Mouse (Mus musculus): ENCODE results near the gene Mrps34. TPM values are rescaled to one million over a fixed set of nuclear protein-coding genes. Genes with fewer than 3 reads are reported as not detected.

Mrps34 gene
- polyA plus RNA-seq, 2 experiments = 82.1 to 101 TPM

- H3K4me2 ChIP-seq (replicated peaks; ENCODE audit: low read depth, low read length, severe bottlenecking) = no peak overlapping the region
- no peak overlapping the region for H3K9ac ChIP-seq (ENCODE audit: low read depth, low read length, severe bottlenecking)
- WGBS = 47% methylated on average over 4 of the region's 4 CpGs
- no peak for TF ChIP-seq POLR2A (IDR thresholded peaks at IDR 0.05; ENCODE audit: borderline replicate concordance, extremely low read depth, insufficient read depth, insufficient read length)
- H3K4me1 ChIP-seq (ENCODE audit: control insufficient read depth, insufficient read depth, low read length) = no peaks in the 10 kb centered on the region
- no peak overlapping the region for H3K4me3 ChIP-seq (replicated peaks; ENCODE audit: low read length)
- ATAC-seq (ENCODE audit: low FRiP score, low read depth) (no peak), DNase-seq (ENCODE audit: low spot score) (no peak)
- no peaks in the 10 kb centered on the region for H3K27me3 ChIP-seq (ENCODE audit: control insufficient read depth, insufficient read depth, low read length)
- no peaks in the 10 kb centered on the region for H3K36me3 ChIP-seq (ENCODE audit: control insufficient read depth, insufficient read depth, low read length)
- no peak overlapping the region for H3K27ac ChIP-seq (replicated peaks; ENCODE audit: low read depth, low read length)
- H3K9me3 ChIP-seq (ENCODE audit: control insufficient read depth, low read length) = no peaks in the 10 kb centered on the region
Observed at GRCm38 (mm10) chr17:24873695-24874404, 21.1 kb upstream of the Mrps34 start.

- Histone ChIP-seq H3K4me1 (ENCODE audit: control insufficient read depth, insufficient read depth, low read length) (no peaks in the 10 kb centered on the region), H3K27me3 (ENCODE audit: control insufficient read depth, insufficient read depth, low read length) (no peaks in the 10 kb centered on the region), H3K27ac (replicated peaks; ENCODE audit: low read depth, low read length) (no peak overlapping the region), H3K9ac (ENCODE audit: low read depth, low read length, severe bottlenecking) (no peak overlapping the region), H3K9me3 (ENCODE audit: control insufficient read depth, low read length) (no peaks in the 10 kb centered on the region), H3K4me2 (replicated peaks; ENCODE audit: low read depth, low read length, severe bottlenecking) (no peak overlapping the region), H3K36me3 (ENCODE audit: control insufficient read depth, insufficient read depth, low read length) (no peaks in the 10 kb centered on the region), H3K4me3 (replicated peaks; ENCODE audit: low read length) (no peak overlapping the region)
- ATAC-seq (ENCODE audit: low FRiP score, low read depth) (no peak), DNase-seq (ENCODE audit: low spot score) (no peak)
- 61% methylated on average over 1 of the region's 1 CpGs for WGBS
- no peak for TF ChIP-seq POLR2A (IDR thresholded peaks at IDR 0.05; ENCODE audit: borderline replicate concordance, extremely low read depth, insufficient read depth, insufficient read length)
Observed at GRCm38 (mm10) chr17:24874405-24874745, 20.5 kb upstream of the Mrps34 start.

- Histone ChIP-seq H3K4me1 (ENCODE audit: control insufficient read depth, insufficient read depth, low read length) (no peaks in the 10 kb centered on the region), H3K4me3 (replicated peaks; ENCODE audit: low read length) (no peak overlapping the region), H3K27me3 (ENCODE audit: control insufficient read depth, insufficient read depth, low read length) (no peaks in the 10 kb centered on the region), H3K27ac (replicated peaks; ENCODE audit: low read depth, low read length) (no peak overlapping the region), H3K36me3 (ENCODE audit: control insufficient read depth, insufficient read depth, low read length) (no peaks in the 10 kb centered on the region), H3K4me2 (replicated peaks; ENCODE audit: low read depth, low read length, severe bottlenecking) (no peak overlapping the region), H3K9ac (ENCODE audit: low read depth, low read length, severe bottlenecking) (no peak overlapping the region), H3K9me3 (ENCODE audit: control insufficient read depth, low read length) (no peaks in the 10 kb centered on the region)
- WGBS = 74% methylated on average over 8 of the region's 8 CpGs
- DNase-seq (ENCODE audit: low spot score) = no peak
- no peak for ATAC-seq (ENCODE audit: low FRiP score, low read depth)
- TF ChIP-seq POLR2A (IDR thresholded peaks at IDR 0.05; ENCODE audit: borderline replicate concordance, extremely low read depth, insufficient read depth, insufficient read length) = no peak
Observed at GRCm38 (mm10) chr17:24874989-24875388, 19.9 kb upstream of the Mrps34 start.

GRCm38 (mm10) chr17:24877336-24878116, 17.4 kb upstream of the Mrps34 start:
- H3K9ac ChIP-seq (ENCODE audit: low read depth, low read length, severe bottlenecking) = no peak overlapping the region
- H3K27me3 ChIP-seq (ENCODE audit: control insufficient read depth, insufficient read depth, low read length) = no peaks in the 10 kb centered on the region
- DNase-seq (ENCODE audit: low spot score) (no peak), ATAC-seq (ENCODE audit: low FRiP score, low read depth) (no peak)
- no peak for TF ChIP-seq POLR2A (IDR thresholded peaks at IDR 0.05; ENCODE audit: borderline replicate concordance, extremely low read depth, insufficient read depth, insufficient read length)
- no peak overlapping the region for H3K4me3 ChIP-seq (replicated peaks; ENCODE audit: low read length)
- WGBS = 61% methylated on average over 10 of the region's 10 CpGs
- H3K9me3 ChIP-seq (ENCODE audit: control insufficient read depth, low read length) = no peaks in the 10 kb centered on the region
- no peak overlapping the region for H3K27ac ChIP-seq (replicated peaks; ENCODE audit: low read depth, low read length)
- no peaks in the 10 kb centered on the region for H3K4me1 ChIP-seq (ENCODE audit: control insufficient read depth, insufficient read depth, low read length)
- no peak overlapping the region for H3K4me2 ChIP-seq (replicated peaks; ENCODE audit: low read depth, low read length, severe bottlenecking)
- H3K36me3 ChIP-seq (ENCODE audit: control insufficient read depth, insufficient read depth, low read length) = peaks cover 1% of the 10 kb centered on the region; the same call in 1 of the 2 replicates

- 0 out of 2 replicates have a peak overlapping the region, but pooled peaks have one; percentile 16 for H3K9ac ChIP-seq (ENCODE audit: low read depth, low read length, severe bottlenecking)
- H3K9me3 ChIP-seq (ENCODE audit: control insufficient read depth, low read length) = no peaks in the 10 kb centered on the region
- H3K4me1 ChIP-seq (ENCODE audit: control insufficient read depth, insufficient read depth, low read length) = no peaks in the 10 kb centered on the region
- no peak for TF ChIP-seq POLR2A (IDR thresholded peaks at IDR 0.05; ENCODE audit: borderline replicate concordance, extremely low read depth, insufficient read depth, insufficient read length)
- WGBS = 39% methylated on average over 5 of the region's 5 CpGs
- no peak; the same call in 1 of the 2 replicates for ATAC-seq (ENCODE audit: low FRiP score, low read depth)
- no peak overlapping the region for H3K4me3 ChIP-seq (replicated peaks; ENCODE audit: low read length)
- no peak overlapping the region for H3K4me2 ChIP-seq (replicated peaks; ENCODE audit: low read depth, low read length, severe bottlenecking)
- no peaks in the 10 kb centered on the region for H3K27me3 ChIP-seq (ENCODE audit: control insufficient read depth, insufficient read depth, low read length)
- DNase-seq (ENCODE audit: low spot score) = no peak
- H3K27ac ChIP-seq (replicated peaks; ENCODE audit: low read depth, low read length) = no peak overlapping the region
- H3K36me3 ChIP-seq (ENCODE audit: control insufficient read depth, insufficient read depth, low read length) = peaks cover 7% of the 10 kb centered on the region; the same call in 1 of the 2 replicates
Observed at GRCm38 (mm10) chr17:24878117-24878397, 16.9 kb upstream of the Mrps34 start.
